Mouse (Mus musculus) spleen, adult 2 months (tissue): ENCODE data around the gene Tenm4. TPM values are rescaled to one million over a fixed set of nuclear protein-coding genes. Genes with fewer than 3 reads are reported as not detected.

Experiments used
- DNase-seq, 2 experiments: peaks; one replicate each; pipeline versions ENCODE4 v3.0.0 to v3.0.0-alpha.2; 2012 to 2021; ENCODE audit warnings: low spot score in 2 of 2, low read depth in 1 of 2
- H3K27ac ChIP-seq: fragments of 200-500 bp; 2 replicates; pipeline ENCODE4 v1.5.1; 2012; ENCODE audit warnings: low read length, inconsistent platforms; ENCODE audit not compliant: insufficient read depth
- H3K27me3 ChIP-seq: fragments of 200-500 bp; 2 replicates; pipeline ENCODE4 v1.6.1; 2012; ENCODE audit warnings: mild to moderate bottlenecking, moderate library complexity, low read length, inconsistent platforms; ENCODE audit not compliant: control insufficient read depth, insufficient read depth
- H3K36me3 ChIP-seq: fragments of 200-500 bp; 2 replicates; pipeline ENCODE4 v1.6.1; 2012; ENCODE audit warnings: mild to moderate bottlenecking, low read length, inconsistent platforms; ENCODE audit not compliant: control insufficient read depth, insufficient read depth
- H3K4me1 ChIP-seq: fragments of 200-500 bp; 2 replicates; pipeline ENCODE4 v1.6.1; 2011; ENCODE audit warnings: inconsistent platforms; ENCODE audit not compliant: control insufficient read depth, insufficient read depth, insufficient read length
- H3K4me3 ChIP-seq: fragments of 200-500 bp; 2 replicates; pipeline ENCODE4 v1.5.1; 2011; ENCODE audit warnings: mild to moderate bottlenecking, inconsistent platforms; ENCODE audit not compliant: insufficient read depth, insufficient read length; ENCODE audit errors: extremely low read depth
- CTCF ChIP-seq: fragments of 200-500 bp; IDR thresholded peaks from 2 replicates; pipeline ENCODE4 v1.5.1; 2011; ENCODE audit warnings: mild to moderate bottlenecking, inconsistent platforms; ENCODE audit not compliant: insufficient read depth, insufficient read length, insufficient replicate concordance; ENCODE audit errors: extremely low read depth
- POLR2A ChIP-seq: fragments of 200-500 bp; IDR thresholded peaks from 2 replicates; pipeline ENCODE4 v1.6.1; 2011; ENCODE audit warnings: low read depth, low read length, inconsistent platforms
- WGBS: fragments of 180-500 bp; shearing (Covaris S2); methylation state at CpG from one replicate; pipeline ENCODE4 v1.1.7; 2018; 5-methylcytosine and 5-hydroxymethylcytosine counted together
- polyA plus RNA-seq: library from polyadenylated mRNA; depleted of rRNA; stranded (reverse); fragments of >200 nt; gene quantifications from 2 replicates; pipeline ENCODE4 v1.2.3, GENCODE M21; 2012

The Tenm4 gene
- polyA plus RNA-seq, 1 experiment = 1.2 TPM

DNA sequence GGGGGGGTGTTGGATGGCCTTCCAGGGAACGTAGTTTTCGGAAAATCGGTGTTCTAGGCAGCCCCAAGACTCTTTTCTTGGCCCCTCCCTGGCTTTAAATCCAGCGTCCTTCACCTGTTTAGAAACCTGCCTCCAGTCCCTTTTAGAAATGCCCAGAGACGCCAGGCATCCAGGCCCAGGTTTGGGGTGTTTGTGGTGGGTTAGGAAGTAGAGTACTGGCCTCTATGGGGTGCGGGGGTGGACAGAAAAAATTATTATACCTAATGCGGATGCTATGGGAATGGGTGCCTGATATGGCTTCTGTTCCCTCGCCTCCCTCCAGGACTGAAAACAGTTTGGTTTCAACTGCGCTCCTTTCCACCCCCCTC lies 41.2 kb downstream of the Tenm4 start:
- H3K36me3 ChIP-seq = no peaks in the 10 kb centered on the region
- peaks cover 2% of the 10 kb centered on the region; the same call in 1 of the 2 replicates for H3K4me1 ChIP-seq
- no peak overlapping the region for H3K27ac ChIP-seq
- H3K4me3 ChIP-seq = peak overlapping the region; percentile 12; the same call in 1 of the 2 replicates
- TF ChIP-seq CTCF (no peak), POLR2A (no peak)
- 8% methylated on average over 9 of the region's 9 CpGs for WGBS
- no peak for DNase-seq
- H3K27me3 ChIP-seq = peaks cover 27% of the 10 kb centered on the region

DNA sequence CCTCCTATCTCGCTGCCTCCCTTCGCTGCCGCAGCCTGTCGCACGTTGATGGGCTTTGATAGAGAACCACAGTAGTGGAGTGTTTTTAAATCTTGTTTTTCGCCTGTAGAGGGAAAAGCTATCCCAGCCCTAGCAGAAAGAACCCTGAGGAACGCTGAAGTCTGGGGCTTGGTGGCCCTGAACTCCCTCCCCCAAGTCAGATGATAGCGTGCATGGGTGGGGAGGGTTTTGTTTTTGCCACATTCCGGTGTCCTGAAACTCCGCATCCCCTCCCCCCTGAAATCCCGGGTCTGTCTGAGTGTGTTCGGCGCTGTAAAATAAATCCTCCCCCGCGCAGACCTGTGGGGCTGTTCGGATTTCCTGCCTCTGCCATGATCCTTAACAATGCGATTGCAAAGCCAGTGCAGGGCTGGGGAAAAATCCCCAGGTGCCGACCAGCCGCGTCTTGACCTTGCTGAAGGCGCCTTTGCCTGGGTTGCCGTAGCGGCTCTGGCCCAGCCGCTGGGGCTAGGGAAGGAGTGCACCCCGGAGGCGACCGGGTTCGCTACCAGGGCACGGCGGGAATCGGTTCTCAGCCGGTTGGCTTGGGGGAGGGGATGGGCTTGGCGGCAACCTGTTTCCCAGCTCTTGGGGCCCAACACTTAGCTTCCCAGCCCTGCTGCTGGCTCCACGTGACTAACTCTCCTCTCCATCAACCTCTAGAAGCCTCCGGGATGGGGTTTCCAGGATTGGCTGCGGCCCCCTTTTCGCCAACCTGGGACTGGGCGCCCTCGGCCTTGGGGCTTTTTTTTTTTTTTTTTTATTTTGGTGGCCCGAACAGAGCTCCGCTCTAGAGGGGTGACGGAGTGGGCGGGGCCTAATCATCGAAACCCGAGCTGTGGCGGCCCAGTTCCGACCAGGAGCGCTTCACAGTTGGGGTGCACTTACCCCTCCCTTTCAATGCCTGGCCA lies 41.8 kb downstream of the Tenm4 start:
- H3K4me3 ChIP-seq = peak overlapping the region; percentile 12; the same call in 1 of the 2 replicates
- peaks cover 27% of the 10 kb centered on the region for H3K27me3 ChIP-seq
- no peak for TF ChIP-seq CTCF
- no peak for TF ChIP-seq POLR2A
- peaks cover 2% of the 10 kb centered on the region; the same call in 1 of the 2 replicates for H3K4me1 ChIP-seq
- no peak for DNase-seq
- H3K36me3 ChIP-seq = no peaks in the 10 kb centered on the region
- WGBS = 2% methylated on average over 48 of the region's 48 CpGs
- H3K27ac ChIP-seq = no peak overlapping the region

DNA sequence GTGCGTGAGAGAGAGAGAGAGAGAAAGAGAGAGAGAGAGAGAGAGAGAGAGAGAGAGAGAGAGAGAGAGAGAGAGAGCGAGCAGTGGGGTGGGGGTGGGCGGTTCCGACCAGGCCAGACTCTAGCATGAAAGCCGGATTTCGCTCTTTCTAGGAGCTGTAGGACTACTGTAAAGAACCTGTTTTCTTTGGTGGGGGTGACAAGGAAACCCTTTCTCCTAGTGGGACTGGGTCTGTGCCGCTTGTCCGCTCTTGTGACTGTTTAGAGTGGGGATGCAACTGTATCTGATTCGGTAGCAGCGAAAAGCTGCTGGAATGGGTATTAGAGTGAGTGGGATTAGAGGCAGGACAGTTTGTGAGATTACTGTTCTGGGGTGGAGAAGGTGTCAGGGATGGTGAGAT lies 42.7 kb downstream of the Tenm4 start:
- peaks cover 27% of the 10 kb centered on the region for H3K27me3 ChIP-seq
- H3K27ac ChIP-seq = no peak overlapping the region
- WGBS = 31% methylated on average over 9 of the region's 10 CpGs
- H3K4me1 ChIP-seq = peaks cover 2% of the 10 kb centered on the region; the same call in 1 of the 2 replicates
- TF ChIP-seq CTCF (no peak), POLR2A (no peak)
- H3K36me3 ChIP-seq = no peaks in the 10 kb centered on the region
- no peak for DNase-seq
- H3K4me3 ChIP-seq = no peak overlapping the region

DNA sequence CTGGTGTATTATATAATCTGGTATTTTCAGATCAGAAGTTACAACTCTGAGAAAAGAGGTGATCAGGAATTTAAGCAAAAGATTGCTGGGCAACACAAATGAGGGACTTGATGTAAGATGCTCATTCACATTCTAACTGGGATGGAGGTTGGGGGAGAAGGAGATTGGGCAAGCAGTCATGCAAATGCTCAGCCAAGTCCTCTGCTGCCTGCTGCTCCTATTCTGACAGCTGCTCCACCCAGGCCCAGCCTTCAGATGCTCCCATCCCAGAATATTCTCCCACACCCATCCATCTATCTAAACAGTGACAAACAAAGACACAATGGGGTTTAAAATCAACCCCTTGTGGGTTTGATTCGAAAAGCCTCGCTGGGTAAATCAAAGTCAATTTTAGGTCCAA lies 43.8 kb downstream of the Tenm4 start:
- Histone ChIP-seq H3K27ac (no peak overlapping the region), H3K27me3 (peaks cover 23% of the 10 kb centered on the region), H3K36me3 (no peaks in the 10 kb centered on the region), H3K4me3 (no peak overlapping the region), H3K4me1 (peaks cover 2% of the 10 kb centered on the region; the same call in 1 of the 2 replicates)
- 57% methylated on average over 2 of the region's 2 CpGs for WGBS
- TF ChIP-seq POLR2A = no peak
- no peak for TF ChIP-seq CTCF
- DNase-seq = no peak

DNA sequence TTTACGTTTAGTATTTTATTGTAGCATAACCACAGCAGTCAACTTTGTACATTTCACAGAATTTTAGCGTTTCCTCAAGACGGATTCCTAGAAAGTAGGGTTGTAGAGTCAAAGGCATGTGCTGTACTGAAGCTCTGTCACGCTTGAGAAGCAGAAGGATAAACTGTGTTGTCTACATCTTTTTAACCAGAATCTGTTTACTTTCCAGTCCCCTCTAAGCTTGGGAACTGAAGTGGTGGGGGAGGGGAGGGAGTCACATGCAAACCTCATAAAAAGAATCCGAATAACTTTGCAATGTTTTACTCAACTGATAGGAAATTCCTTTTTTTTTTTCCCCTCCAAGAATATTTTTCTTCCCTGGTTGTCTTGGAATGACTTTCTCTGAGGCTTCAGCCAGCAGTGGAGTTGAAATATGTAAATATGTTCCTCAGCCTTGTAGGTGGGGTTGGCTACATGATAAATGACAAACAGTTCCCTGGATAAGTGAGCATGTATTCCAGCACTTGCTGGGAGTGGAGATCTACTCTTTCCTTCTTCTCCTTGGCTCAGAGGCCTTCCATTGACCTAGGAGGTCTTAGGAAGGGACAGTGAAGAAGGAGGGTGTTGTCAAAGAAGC lies 45.0 kb downstream of the Tenm4 start:
- Histone ChIP-seq H3K4me3 (no peak overlapping the region), H3K27ac (no peak overlapping the region), H3K4me1 (peaks cover 2% of the 10 kb centered on the region; the same call in 1 of the 2 replicates), H3K27me3 (peaks cover 12% of the 10 kb centered on the region), H3K36me3 (no peaks in the 10 kb centered on the region)
- no peak for TF ChIP-seq POLR2A
- no peak for TF ChIP-seq CTCF
- no peak for DNase-seq
- 78% methylated on average over 5 of the region's 5 CpGs for WGBS

DNA sequence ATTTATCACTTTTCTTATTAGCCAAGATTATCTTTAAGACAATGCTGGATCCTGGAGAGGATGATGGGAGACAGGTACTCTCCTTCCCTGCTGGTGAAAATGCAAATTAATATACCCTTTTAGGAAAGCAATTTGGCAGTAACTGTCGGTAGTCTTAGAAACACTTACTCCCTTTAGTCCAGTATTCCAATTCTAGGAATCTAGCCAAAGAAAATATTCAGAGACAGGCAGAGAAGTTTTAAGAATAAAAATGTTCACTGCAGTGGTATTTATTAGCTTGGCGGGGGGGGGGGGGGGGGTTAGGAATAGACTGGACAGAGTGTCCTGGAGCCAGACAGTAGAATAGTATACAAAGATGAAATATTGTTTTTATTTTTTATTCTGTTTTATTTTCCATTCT lies 48.3 kb downstream of the Tenm4 start:
- no peak for DNase-seq
- Histone ChIP-seq H3K36me3 (no peaks in the 10 kb centered on the region), H3K4me1 (no peaks in the 10 kb centered on the region), H3K27ac (no peak overlapping the region), H3K27me3 (no peaks in the 10 kb centered on the region), H3K4me3 (no peak overlapping the region)
- TF ChIP-seq CTCF (no peak), POLR2A (no peak)
- WGBS = 80% methylated on average over 2 of the region's 2 CpGs
